Mouse (Mus musculus): ENCODE measurements around the gene Gga1.
"Not testable (repeated sequence)": the region's sequence is repeated elsewhere in the genome, so short reads cannot be mapped to it uniquely, and the experiment has no call there.

Gga1 gene

GRCm38 (mm10) chr15:78877810-78878390 lies 910 bp downstream of the Gga1 start:
- peak; percentile 61 for DNase-seq

DNA sequence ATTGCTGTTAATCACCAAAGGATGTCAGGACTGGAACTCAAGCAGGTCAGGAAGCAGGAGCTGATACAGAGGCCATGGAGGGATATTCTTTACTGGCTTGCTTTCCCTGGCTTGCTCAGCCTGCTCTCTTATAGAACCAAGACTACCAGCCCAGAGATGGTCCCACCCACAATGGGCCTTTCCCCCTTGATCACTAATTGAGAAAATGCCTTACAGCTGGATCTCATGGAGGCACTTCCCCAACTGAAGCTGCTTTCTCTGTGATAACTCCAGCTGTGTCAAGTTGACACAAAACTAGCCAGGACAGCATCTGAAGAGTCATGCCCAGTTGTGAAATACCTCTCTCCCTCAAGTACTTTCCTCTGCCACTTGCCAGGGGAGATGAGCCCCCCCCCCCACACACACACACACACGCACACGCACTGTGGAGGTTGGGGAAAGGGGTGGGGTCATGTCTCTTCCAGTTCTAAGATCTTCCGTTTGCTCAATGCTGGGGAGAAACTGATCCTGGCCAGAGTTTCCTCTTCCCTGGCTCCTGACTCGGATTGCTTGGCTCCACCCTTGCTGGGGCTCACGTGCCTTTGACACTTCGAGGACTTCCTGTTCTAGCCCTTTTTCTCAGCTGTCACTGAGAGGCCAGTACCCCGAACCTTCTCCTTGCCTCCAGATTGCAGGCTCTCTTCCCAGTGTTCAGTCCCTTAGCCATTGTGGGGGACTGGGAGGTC lies 2.0 kb downstream of the Gga1 start:
- not testable (repeated sequence) for DNase-seq

DNA sequence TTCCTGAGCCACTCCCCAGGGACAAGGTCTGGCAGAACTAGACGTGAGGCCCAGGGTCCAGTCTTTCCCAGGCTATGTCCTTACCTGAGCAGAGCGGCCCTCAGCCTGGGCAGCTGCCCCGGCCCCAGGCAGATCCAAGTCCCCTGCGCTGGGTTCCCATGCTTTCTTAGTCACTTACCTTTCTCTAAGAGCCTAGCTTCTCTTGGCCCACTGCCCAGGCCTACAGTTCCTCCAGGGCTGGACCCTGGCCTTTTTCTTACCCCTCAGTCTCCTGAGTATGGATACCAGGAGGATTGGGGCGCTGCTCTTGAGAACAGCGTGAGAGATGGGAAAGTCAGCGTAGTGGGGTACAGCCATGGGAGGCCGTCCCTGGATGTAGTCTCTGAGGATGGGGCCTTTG lies 3.4 kb downstream of the Gga1 start:
- DNase-seq, result no peak

DNA sequence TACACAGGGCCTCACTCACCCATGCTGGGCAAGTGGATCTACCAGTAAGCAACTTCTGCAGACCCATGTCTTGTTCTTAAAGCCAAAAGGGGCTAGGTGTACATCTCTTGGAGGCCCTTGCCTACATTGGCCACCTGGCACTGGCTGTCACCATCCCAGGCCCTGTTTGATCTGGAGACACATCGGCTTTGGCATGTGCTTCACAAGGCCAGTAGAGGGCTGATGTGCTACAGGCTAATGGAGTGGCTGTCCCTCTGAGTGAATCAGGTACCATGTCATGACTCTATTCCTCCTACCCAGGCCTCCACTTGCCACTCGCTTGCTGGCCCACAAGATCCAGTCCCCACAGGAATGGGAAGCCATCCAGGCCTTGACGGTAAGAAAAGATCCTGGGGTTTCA lies 4.8 kb downstream of the Gga1 start:
- DNase-seq, result no peak

- no peak for DNase-seq
Observed at GRCm38 (mm10) chr15:78889401-78889853, 12.4 kb downstream of the Gga1 start.

DNA sequence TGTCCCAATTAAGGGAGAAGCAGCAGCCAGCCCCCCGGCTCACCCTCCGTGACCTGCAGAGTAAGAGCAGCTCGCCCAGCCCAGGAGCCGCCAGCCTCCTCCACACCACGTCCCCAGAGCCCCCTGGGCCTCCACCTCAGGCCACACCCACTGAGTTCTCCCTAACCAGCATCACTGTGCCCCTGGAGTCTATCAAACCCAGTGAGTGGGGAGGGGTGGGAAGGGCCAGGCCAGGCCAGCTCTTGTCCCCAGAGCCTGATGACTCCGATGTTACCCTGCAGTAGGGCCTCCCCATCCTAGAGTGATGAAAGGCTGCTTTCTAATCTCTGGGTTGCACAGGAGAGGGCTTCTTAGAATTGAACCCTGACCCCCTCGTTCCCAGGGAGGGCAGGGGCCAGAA lies 15.4 kb downstream of the Gga1 start:
- DNase-seq, result no peak

DNA sequence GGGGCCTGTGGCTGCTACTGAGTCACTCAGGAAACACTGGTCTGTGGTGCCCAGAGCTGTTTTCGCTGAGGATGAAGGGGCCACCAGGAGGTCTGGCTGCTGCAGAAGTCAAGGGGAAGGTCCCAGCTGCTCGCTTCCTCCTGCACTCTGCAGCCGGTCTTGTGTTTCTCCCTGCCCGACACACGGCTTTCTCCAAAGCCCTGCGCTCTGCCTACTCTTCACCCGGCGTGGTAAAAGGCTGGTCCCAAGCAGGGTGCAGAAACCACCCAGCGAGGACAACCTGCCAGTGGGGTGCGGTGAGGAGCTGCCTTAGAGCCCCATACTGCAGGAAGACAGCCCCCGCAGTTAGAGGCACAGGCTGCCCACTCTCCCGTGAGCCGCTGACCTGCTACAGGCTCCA lies 17.7 kb downstream of the Gga1 start:
- no peak for DNase-seq

- DNase-seq, result no peak
Observed at GRCm38 (mm10) chr15:78895741-78896140, 18.8 kb downstream of the Gga1 start.

GRCm38 (mm10) chr15:78896149-78896548 lies 19.2 kb downstream of the Gga1 start:
- no peak for DNase-seq

- DNase-seq, result no peak
Observed at GRCm38 (mm10) chr15:78897488-78897887, 20.5 kb downstream of the Gga1 start.

GRCm38 (mm10) chr15:78898507-78899001 lies 21.6 kb downstream of the Gga1 start:
- no peak for DNase-seq

DNA sequence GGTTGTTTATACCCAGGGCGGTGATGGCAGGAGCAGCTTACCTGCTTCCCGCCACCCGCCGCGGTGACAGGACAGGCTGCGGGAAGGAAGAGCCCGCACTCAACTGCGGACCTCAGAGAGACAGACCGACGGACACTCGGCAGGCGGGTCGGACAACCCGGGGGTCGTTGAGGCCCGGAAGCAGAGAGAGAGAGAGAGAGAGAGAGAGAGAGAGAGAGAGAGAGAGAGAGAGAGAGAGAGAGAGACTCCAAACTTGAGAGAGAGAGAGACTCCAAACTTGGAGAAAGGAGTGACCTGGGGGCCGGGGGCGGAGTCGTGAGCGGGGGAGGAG lies 22.4 kb downstream of the Gga1 start, which contains the start of gene Gm49510:
Gene Gm49510 (plus strand): TSS at position 259 of the 331 bp plus-strand sequence.
- DNase-seq, result no peak

- DNase-seq, result no peak
Observed at GRCm38 (mm10) chr15:78899740-78900584, 23.0 kb downstream of the Gga1 start, which contains the start of gene Sh3bp1. Gene Sh3bp1, plus strand, starts transcription at chr15:78899768.

GRCm38 (mm10) chr15:78900585-78901421 lies 23.8 kb downstream of the Gga1 start:
- no peak for DNase-seq

DNA sequence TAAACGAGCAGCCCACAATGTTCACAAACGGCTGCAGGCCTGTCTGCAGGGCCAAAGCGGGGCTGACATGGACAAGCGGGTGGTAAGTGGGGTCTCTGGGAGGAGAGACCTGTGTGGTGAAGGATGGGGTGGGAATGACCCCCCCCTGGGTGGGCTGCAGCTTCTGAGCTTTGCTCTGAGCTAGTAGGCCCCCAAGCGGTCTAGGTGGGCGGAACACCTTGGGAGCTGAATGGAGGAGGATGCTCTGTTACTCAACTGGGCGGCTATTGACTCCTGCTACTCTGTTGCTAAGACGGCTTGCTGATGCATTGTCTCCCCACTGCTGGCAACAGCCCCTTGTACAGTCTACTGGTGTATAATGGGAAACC lies 24.4 kb downstream of the Gga1 start:
- DNase-seq, result no peak

DNA sequence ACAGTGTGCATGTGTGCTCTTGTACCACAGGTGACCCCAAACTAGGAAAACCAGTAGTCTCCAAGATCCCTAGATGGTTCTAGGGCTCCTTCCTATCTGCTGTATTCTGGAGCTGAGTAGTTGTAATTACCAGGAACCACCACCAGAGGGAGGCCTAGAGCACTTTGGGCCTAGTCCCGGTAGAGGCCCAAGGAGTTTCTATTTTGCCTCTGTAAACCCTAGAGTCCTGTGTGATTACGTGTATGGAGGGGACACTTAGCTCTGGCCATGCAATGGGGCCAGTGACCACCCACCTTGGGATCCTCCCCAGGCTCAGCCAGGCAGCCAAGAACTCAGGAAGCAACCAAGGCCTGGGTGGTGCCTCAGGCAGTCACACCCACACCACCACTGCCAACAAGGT lies 26.3 kb downstream of the Gga1 start:
- peak; percentile 62 for DNase-seq

GRCm38 (mm10) chr15:78908399-78908798 lies 31.4 kb downstream of the Gga1 start:
- no peak for DNase-seq

DNA sequence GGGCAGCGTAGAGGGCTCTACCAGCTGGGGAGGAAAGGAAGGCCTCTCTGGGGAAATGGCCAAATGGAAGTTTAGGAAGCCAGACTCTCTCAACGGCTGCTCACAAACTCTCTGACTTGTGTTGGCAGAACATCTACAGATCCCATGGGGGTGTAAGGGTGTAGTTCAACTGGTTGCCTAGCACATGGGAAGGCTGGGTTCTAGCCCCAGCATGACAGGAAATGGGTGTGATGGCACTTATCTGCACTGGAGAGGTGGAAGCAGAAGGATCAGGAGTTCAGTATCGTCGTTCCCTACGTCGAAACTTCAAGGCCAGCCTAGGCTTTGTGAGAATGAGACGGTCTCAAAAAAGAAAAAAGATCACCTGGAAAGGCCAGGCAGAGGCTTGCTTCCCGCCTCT lies 32.0 kb downstream of the Gga1 start:
- DNase-seq, result no peak

- no peak for DNase-seq
Observed at GRCm38 (mm10) chr15:78912040-78912439, 35.0 kb downstream of the Gga1 start.

DNA sequence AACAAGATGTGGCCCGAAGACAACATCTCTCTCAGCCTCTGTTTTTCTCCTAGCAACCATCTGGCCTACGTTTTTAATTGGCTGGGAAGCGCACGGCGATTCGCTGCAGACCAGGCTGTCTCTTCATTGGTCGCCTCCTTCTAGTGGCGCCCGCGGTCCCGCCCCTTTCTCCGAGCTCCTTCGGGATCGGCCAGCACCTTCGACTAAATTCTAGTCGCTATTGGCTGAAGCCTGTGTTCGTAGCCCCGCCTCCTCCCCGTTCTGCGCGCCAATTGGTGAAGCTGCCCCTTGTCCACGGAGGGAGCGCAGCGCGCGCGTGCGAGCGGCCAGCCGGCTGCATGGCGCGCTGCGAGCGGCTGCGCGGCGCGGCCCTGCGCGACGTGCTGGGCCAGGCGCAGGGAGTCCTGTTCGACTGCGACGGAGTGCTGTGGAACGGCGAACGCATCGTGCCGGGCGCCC lies 36.7 kb downstream of the Gga1 start, which contains the start of gene Pdxp:
Gene Pdxp (plus strand): TSS at position 288 of the 459 bp plus-strand sequence.
- DNase-seq, result peak; percentile 92

DNA sequence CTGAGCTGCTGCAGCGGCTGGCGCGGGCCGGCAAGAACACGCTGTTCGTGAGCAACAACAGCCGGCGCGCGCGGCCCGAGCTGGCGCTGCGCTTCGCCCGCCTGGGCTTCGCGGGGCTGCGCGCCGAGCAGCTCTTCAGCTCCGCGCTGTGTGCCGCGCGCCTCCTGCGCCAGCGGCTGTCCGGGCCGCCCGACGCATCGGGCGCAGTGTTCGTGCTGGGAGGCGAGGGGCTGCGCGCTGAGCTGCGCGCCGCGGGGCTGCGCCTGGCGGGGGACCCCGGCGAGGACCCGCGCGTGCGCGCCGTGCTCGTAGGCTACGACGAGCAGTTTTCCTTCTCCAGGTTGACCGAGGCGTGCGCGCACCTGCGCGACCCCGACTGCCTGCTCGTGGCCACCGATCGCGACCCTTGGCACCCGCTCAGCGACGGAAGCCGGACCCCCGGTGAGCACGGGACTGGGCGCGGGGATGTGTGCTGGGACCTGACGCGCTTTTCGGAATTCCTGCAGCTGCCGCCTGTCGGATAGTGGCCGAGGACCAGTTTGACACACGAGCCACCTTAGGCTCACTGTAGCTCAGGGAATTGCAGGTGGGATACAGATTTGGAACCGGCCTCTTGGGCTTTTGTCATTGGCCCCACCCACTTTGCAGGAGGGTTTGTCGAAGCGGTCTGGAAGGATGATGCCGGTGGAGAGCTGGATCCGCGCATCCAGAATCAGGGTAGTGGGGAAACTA lies 37.3 kb downstream of the Gga1 start:
- no peak for DNase-seq
